Mouse (Mus musculus): Measurements from ENCODE around the gene Ccdc159. TPM values are rescaled to one million over a fixed set of nuclear protein-coding genes. Genes with fewer than 3 reads are reported as not detected.

Gene Ccdc159
- polyA plus RNA-seq, 1 experiment = 7.6 TPM

GRCm38 (mm10) chr9:21955570-21956281, 28.5 kb downstream of the Ccdc159 start, which contains the start of gene Swsap1:
TSS of gene Swsap1 (plus strand) at chr9:21955755.
- Histone ChIP-seq H3K4me3 (replicated peaks; ENCODE audit: extremely low read depth, low read depth, low read length) (peak within 1 kb of the TSS; percentile 96), H3K4me1 (ENCODE audit: control insufficient read depth, insufficient read depth, low read length) (peaks cover 7% of the 10 kb centered on the region)
- DNase-seq = peak; percentile 99
- WGBS = under 1% methylated on average over 54 of the region's 54 CpGs
- TF ChIP-seq CTCF (IDR thresholded peaks at IDR 0.05; ENCODE audit: insufficient read depth, low read length) (no peak), POLR2A (IDR thresholded peaks at IDR 0.05; ENCODE audit: borderline replicate concordance, extremely low read depth, low read depth, low read length) (peak; percentile 66; the same call in 1 of the 2 replicates)

GRCm38 (mm10) chr9:21958372-21958771, 31.1 kb downstream of the Ccdc159 start:
- WGBS = 77% methylated on average over 5 of the region's 5 CpGs
- DNase-seq = no peak
- TF ChIP-seq POLR2A (IDR thresholded peaks at IDR 0.05; ENCODE audit: borderline replicate concordance, extremely low read depth, low read depth, low read length) (no peak), CTCF (IDR thresholded peaks at IDR 0.05; ENCODE audit: insufficient read depth, low read length) (no peak)
- Histone ChIP-seq H3K4me1 (ENCODE audit: control insufficient read depth, insufficient read depth, low read length) (peaks cover 22% of the 10 kb centered on the region), H3K4me3 (replicated peaks; ENCODE audit: extremely low read depth, low read depth, low read length) (no peak overlapping the region)

GRCm38 (mm10) chr9:21959244-21959643, 32.0 kb downstream of the Ccdc159 start:
- H3K4me1 ChIP-seq (ENCODE audit: control insufficient read depth, insufficient read depth, low read length) = peaks cover 22% of the 10 kb centered on the region
- 90% methylated on average over 7 of the region's 7 CpGs for WGBS
- no peak for TF ChIP-seq CTCF (IDR thresholded peaks at IDR 0.05; ENCODE audit: insufficient read depth, low read length)
- no peak for TF ChIP-seq POLR2A (IDR thresholded peaks at IDR 0.05; ENCODE audit: borderline replicate concordance, extremely low read depth, low read depth, low read length)
- no peak for DNase-seq
- H3K4me3 ChIP-seq (replicated peaks; ENCODE audit: extremely low read depth, low read depth, low read length) = no peak overlapping the region

GRCm38 (mm10) chr9:21960135-21960534, 32.9 kb downstream of the Ccdc159 start:
- no peak for DNase-seq
- 50% methylated on average over 9 of the region's 9 CpGs for WGBS
- H3K4me1 ChIP-seq (ENCODE audit: control insufficient read depth, insufficient read depth, low read length) = peaks cover 22% of the 10 kb centered on the region
- H3K4me3 ChIP-seq (replicated peaks; ENCODE audit: extremely low read depth, low read depth, low read length) = no peak overlapping the region
- TF ChIP-seq POLR2A (IDR thresholded peaks at IDR 0.05; ENCODE audit: borderline replicate concordance, extremely low read depth, low read depth, low read length) = no peak
- TF ChIP-seq CTCF (IDR thresholded peaks at IDR 0.05; ENCODE audit: insufficient read depth, low read length) = no peak

- peak; percentile 38 for DNase-seq
- no peak for TF ChIP-seq POLR2A (IDR thresholded peaks at IDR 0.05; ENCODE audit: borderline replicate concordance, extremely low read depth, low read depth, low read length)
- no peak for TF ChIP-seq CTCF (IDR thresholded peaks at IDR 0.05; ENCODE audit: insufficient read depth, low read length)
- 25% methylated on average over 26 of the region's 26 CpGs for WGBS
- H3K4me1 ChIP-seq (ENCODE audit: control insufficient read depth, insufficient read depth, low read length) = peaks cover 22% of the 10 kb centered on the region
- H3K4me3 ChIP-seq (replicated peaks; ENCODE audit: extremely low read depth, low read depth, low read length) = no peak overlapping the region
These were observed 33.4 kb downstream of the Ccdc159 start for GRCm38 (mm10) chr9:21960558-21961208.

GRCm38 (mm10) chr9:21961366-21961980, 34.2 kb downstream of the Ccdc159 start:
- WGBS = 5% methylated on average over 35 of the region's 35 CpGs
- DNase-seq = peak; percentile 18
- Histone ChIP-seq H3K4me3 (replicated peaks; ENCODE audit: extremely low read depth, low read depth, low read length) (peak overlapping the region; percentile 43), H3K4me1 (ENCODE audit: control insufficient read depth, insufficient read depth, low read length) (peaks cover 22% of the 10 kb centered on the region)
- TF ChIP-seq POLR2A (IDR thresholded peaks at IDR 0.05; ENCODE audit: borderline replicate concordance, extremely low read depth, low read depth, low read length) (no peak), CTCF (IDR thresholded peaks at IDR 0.05; ENCODE audit: insufficient read depth, low read length) (no peak)

GRCm38 (mm10) chr9:21962010-21962409, 34.7 kb downstream of the Ccdc159 start:
- Histone ChIP-seq H3K4me3 (replicated peaks; ENCODE audit: extremely low read depth, low read depth, low read length) (peak overlapping the region; percentile 25), H3K4me1 (ENCODE audit: control insufficient read depth, insufficient read depth, low read length) (peaks cover 22% of the 10 kb centered on the region)
- under 1% methylated on average over 15 of the region's 15 CpGs for WGBS
- TF ChIP-seq CTCF (IDR thresholded peaks at IDR 0.05; ENCODE audit: insufficient read depth, low read length) (no peak), POLR2A (IDR thresholded peaks at IDR 0.05; ENCODE audit: borderline replicate concordance, extremely low read depth, low read depth, low read length) (no peak)
- DNase-seq = no peak

- H3K4me3 ChIP-seq (replicated peaks; ENCODE audit: extremely low read depth, low read depth, low read length) = peak overlapping the region; percentile 25
- H3K4me1 ChIP-seq (ENCODE audit: control insufficient read depth, insufficient read depth, low read length) = peaks cover 22% of the 10 kb centered on the region
- TF ChIP-seq CTCF (IDR thresholded peaks at IDR 0.05; ENCODE audit: insufficient read depth, low read length) (no peak), POLR2A (IDR thresholded peaks at IDR 0.05; ENCODE audit: borderline replicate concordance, extremely low read depth, low read depth, low read length) (no peak)
- DNase-seq = peak; percentile 46
- WGBS = 4% methylated on average over 34 of the region's 34 CpGs
These were observed 35.3 kb downstream of the Ccdc159 start for GRCm38 (mm10) chr9:21962416-21963059.

GRCm38 (mm10) chr9:21963417-21963816, 36.1 kb downstream of the Ccdc159 start, which contains the start of gene Epor:
TSS of gene Epor (minus strand) at chr9:21963506.
- TF ChIP-seq POLR2A (IDR thresholded peaks at IDR 0.05; ENCODE audit: borderline replicate concordance, extremely low read depth, low read depth, low read length) = no peak
- TF ChIP-seq CTCF (IDR thresholded peaks at IDR 0.05; ENCODE audit: insufficient read depth, low read length) = no peak
- Histone ChIP-seq H3K4me3 (replicated peaks; ENCODE audit: extremely low read depth, low read depth, low read length) (peak within 1 kb of the TSS; percentile 25), H3K4me1 (ENCODE audit: control insufficient read depth, insufficient read depth, low read length) (peaks cover 22% of the 10 kb centered on the region)
- DNase-seq = no peak
- WGBS = 21% methylated on average over 8 of the region's 8 CpGs

All from lung, adult 2 months (tissue).